Mouse (Mus musculus): ENCODE data around the gene Mmp7. TPM values are rescaled to one million over a fixed set of nuclear protein-coding genes. Genes with fewer than 3 reads are reported as not detected.

Gene Mmp7
- polyA plus RNA-seq, 1 experiment from 2014 or later, result not detected

DNA sequence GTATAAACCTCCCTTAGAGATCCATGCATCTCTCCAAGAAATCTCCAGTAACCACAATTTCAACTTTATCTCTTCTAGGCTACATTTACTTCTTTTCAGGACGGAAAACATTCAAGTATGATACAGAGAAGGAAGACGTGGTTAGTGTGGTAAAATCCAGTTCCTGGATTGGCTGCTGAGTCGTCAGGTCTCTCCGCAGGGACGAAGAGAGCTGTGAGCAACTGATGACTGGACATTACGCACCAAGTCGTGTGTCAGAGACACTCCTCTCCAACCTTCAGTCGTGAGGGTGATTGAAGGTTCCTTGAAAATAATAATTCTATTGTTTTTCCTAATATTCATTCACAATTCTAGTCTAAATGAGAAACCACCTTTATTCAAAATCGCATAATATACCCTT lies 18.9 kb upstream of the Mmp7 start:
- Histone ChIP-seq H3K9ac (replicated peaks; ENCODE audit: low read length) (no peak overlapping the region), H3K4me2 (ENCODE audit: low read length) (no peak overlapping the region), H3K27ac (replicated peaks; ENCODE audit: low read depth, low read length) (no peak overlapping the region), H3K9me3 (ENCODE audit: control insufficient read depth, low read length) (no peaks in the 10 kb centered on the region), H3K36me3 (ENCODE audit: control insufficient read depth, insufficient read depth, low read length) (no peaks in the 10 kb centered on the region), H3K4me1 (ENCODE audit: control insufficient read depth, insufficient read depth, low read length) (no peaks in the 10 kb centered on the region), H3K4me3 (replicated peaks; ENCODE audit: low read depth, low read length) (no peak overlapping the region), H3K27me3 (ENCODE audit: control insufficient read depth, insufficient read depth, low read length) (no peaks in the 10 kb centered on the region)
- DNase-seq (no peak), ATAC-seq (ENCODE audit: low FRiP score, low TSS enrichment) (no peak)
- WGBS, result 87% methylated on average over 9 of the region's 9 CpGs

DNA sequence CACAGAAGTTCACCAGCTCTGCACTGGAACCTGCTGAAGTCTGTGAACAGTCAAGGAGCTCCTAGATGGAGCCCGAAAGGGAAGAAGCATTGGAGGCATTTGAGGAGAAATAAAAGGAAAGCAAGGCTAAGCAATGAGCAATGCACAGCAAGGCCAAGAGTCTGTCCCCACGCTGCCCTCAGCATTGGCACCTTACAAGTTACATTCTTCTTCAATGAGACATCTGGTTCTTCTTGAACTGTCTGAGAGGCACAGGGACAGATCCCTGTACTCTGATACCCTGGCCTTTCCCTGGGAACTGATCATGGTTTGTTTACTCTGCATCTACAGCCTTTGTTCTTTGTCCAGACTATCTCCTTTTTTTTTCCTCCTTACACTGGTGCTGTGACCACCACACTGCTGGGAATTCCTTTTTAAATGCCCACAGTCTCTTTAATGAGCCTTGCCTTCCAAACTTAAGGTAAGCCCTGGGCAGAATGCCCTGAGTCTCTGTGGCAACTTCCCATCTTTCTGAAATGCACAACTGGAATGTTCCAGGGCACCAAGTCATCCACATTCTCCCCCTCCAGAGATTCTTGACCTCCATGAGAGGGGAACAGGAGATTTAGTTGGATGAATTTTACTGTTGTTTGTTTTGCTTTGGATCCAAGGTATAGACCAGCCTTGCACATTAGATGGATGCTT lies 13.6 kb upstream of the Mmp7 start:
- Histone ChIP-seq H3K4me1 (ENCODE audit: control insufficient read depth, insufficient read depth, low read length) (no peaks in the 10 kb centered on the region), H3K27me3 (ENCODE audit: control insufficient read depth, insufficient read depth, low read length) (no peaks in the 10 kb centered on the region), H3K36me3 (ENCODE audit: control insufficient read depth, insufficient read depth, low read length) (no peaks in the 10 kb centered on the region), H3K4me3 (replicated peaks; ENCODE audit: low read depth, low read length) (no peak overlapping the region), H3K9ac (replicated peaks; ENCODE audit: low read length) (no peak overlapping the region), H3K9me3 (ENCODE audit: control insufficient read depth, low read length) (no peaks in the 10 kb centered on the region), H3K4me2 (ENCODE audit: low read length) (no peak overlapping the region), H3K27ac (replicated peaks; ENCODE audit: low read depth, low read length) (no peak overlapping the region)
- DNase-seq (no peak), ATAC-seq (ENCODE audit: low FRiP score, low TSS enrichment) (no peak)
- WGBS, result 93% methylated on average over 2 of the region's 2 CpGs

DNA sequence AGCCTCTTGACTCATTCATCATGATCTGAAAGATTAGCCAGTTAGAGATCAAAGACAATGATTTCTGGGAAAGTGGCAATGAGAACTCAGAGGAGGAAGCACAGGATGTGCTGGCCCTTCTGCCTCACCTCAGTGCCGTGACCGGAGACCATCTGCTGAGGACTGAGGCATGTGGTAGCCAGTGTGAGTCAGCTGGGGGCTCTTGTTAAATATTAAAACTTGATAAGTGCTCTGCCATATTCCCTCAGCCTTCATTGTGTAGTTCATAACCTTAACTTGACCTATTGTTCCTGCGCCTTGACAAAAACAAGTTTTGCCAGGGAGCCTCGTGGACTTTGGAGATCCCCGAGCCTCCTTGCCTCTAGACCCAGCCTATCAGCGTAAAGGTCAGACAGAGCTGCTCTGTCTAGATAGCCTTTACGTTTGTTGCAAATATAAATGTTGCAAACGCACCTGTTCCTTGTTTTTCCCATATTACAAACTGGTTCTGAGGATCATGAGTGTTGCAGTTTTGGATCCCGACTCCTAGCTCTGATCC lies 9.7 kb upstream of the Mmp7 start:
- no peak overlapping the region for H3K4me2 ChIP-seq (ENCODE audit: low read length)
- no peaks in the 10 kb centered on the region for H3K9me3 ChIP-seq (ENCODE audit: control insufficient read depth, low read length)
- no peak overlapping the region for H3K27ac ChIP-seq (replicated peaks; ENCODE audit: low read depth, low read length)
- WGBS, result 89% methylated on average over 9 of the region's 9 CpGs
- H3K36me3 ChIP-seq (ENCODE audit: control insufficient read depth, insufficient read depth, low read length), result no peaks in the 10 kb centered on the region
- ATAC-seq (ENCODE audit: low FRiP score, low TSS enrichment), result no peak
- no peak for DNase-seq
- no peaks in the 10 kb centered on the region for H3K4me1 ChIP-seq (ENCODE audit: control insufficient read depth, insufficient read depth, low read length)
- H3K9ac ChIP-seq (replicated peaks; ENCODE audit: low read length), result no peak overlapping the region
- no peak overlapping the region for H3K4me3 ChIP-seq (replicated peaks; ENCODE audit: low read depth, low read length)
- no peaks in the 10 kb centered on the region for H3K27me3 ChIP-seq (ENCODE audit: control insufficient read depth, insufficient read depth, low read length)

DNA sequence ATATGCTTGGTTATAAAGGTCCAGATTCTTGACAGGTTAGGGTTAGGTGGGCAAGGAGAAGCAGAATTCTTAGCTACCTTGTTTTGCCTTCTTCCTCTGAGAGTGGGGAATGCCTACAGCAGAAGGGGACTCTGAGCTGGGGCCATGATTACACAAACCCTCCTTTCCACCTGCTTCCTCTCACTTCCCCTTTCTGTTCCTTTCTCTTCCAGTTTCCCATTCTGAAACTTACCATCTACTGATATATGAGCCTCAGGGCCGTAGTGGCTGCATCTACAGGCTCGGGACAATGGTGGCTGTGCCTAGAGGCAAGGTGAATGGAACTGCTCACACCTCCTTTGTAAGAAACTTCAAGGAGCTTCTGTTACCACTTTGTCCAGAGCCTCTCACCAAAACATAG lies 5.9 kb upstream of the Mmp7 start:
- no peak overlapping the region for H3K27ac ChIP-seq (replicated peaks; ENCODE audit: low read depth, low read length)
- 82% methylated on average over 2 of the region's 2 CpGs for WGBS
- no peak overlapping the region for H3K4me3 ChIP-seq (replicated peaks; ENCODE audit: low read depth, low read length)
- H3K9me3 ChIP-seq (ENCODE audit: control insufficient read depth, low read length), result no peaks in the 10 kb centered on the region
- no peak for ATAC-seq (ENCODE audit: low FRiP score, low TSS enrichment)
- DNase-seq, result no peak
- H3K9ac ChIP-seq (replicated peaks; ENCODE audit: low read length), result no peak overlapping the region
- H3K27me3 ChIP-seq (ENCODE audit: control insufficient read depth, insufficient read depth, low read length), result no peaks in the 10 kb centered on the region
- no peaks in the 10 kb centered on the region for H3K36me3 ChIP-seq (ENCODE audit: control insufficient read depth, insufficient read depth, low read length)
- no peak overlapping the region for H3K4me2 ChIP-seq (ENCODE audit: low read length)
- H3K4me1 ChIP-seq (ENCODE audit: control insufficient read depth, insufficient read depth, low read length), result no peaks in the 10 kb centered on the region

DNA sequence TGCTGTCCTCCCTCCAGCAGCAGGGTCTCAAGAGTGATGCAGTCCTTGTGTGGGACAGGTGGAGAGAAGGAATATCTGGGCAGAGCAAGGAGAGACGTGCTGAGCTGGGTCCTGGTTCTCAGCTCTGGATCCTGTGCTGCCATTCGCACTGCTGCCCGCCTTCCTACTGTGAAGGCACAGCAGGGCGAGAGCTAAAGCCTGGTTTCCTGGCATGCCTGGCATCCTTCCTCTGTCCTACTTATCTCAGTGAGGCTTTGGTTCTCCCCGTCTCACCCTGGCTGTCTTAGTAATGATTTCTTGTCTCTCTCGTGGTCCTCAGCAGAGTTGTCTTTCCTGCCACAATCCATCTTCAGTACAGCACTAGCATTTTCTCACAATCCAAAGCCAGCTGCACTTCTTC lies 2.1 kb upstream of the Mmp7 start:
- ATAC-seq (ENCODE audit: low FRiP score, low TSS enrichment), result no peak
- H3K27ac ChIP-seq (replicated peaks; ENCODE audit: low read depth, low read length), result no peak overlapping the region

DNA sequence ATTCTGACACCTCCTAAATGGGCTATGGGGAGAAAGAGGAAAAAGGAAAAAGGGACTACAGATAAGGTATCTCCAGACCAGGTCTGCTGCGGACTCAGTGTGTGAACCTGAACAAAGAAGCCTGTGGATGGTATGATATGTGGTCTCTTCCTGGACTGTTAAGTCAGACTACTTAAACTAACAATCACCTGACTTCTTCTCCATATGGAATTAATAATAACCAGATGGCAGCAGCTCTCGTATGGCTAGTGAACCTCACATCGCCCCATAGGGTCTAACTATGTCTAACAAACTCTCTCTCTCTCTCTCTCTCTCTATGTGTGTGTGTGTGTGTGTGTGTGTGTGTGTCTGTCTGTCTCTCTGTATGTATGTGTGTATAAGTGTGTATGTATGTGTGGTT lies 2.1 kb downstream of the Mmp7 start:
- Histone ChIP-seq H3K9me3 (ENCODE audit: control insufficient read depth, low read length) (no peaks in the 10 kb centered on the region), H3K4me1 (ENCODE audit: control insufficient read depth, insufficient read depth, low read length) (no peaks in the 10 kb centered on the region), H3K4me2 (ENCODE audit: low read length) (no peak overlapping the region), H3K4me3 (replicated peaks; ENCODE audit: low read depth, low read length) (no peak overlapping the region), H3K27ac (replicated peaks; ENCODE audit: low read depth, low read length) (no peak overlapping the region), H3K27me3 (ENCODE audit: control insufficient read depth, insufficient read depth, low read length) (no peaks in the 10 kb centered on the region), H3K36me3 (ENCODE audit: control insufficient read depth, insufficient read depth, low read length) (no peaks in the 10 kb centered on the region), H3K9ac (replicated peaks; ENCODE audit: low read length) (no peak overlapping the region)
- no peak for DNase-seq
- WGBS, result 96% methylated on average over 3 of the region's 3 CpGs
- ATAC-seq (ENCODE audit: low FRiP score, low TSS enrichment), result no peak

More for the DNA sequence above, 2.1 kb upstream of the Mmp7 start:
- Histone ChIP-seq H3K4me1 (ENCODE audit: control insufficient read depth, insufficient read depth, low read length) (no peaks in the 10 kb centered on the region), H3K27me3 (ENCODE audit: control insufficient read depth, insufficient read depth, low read length) (no peaks in the 10 kb centered on the region), H3K36me3 (ENCODE audit: control insufficient read depth, insufficient read depth, low read length) (no peaks in the 10 kb centered on the region), H3K9me3 (ENCODE audit: control insufficient read depth, low read length) (no peaks in the 10 kb centered on the region), H3K4me3 (replicated peaks; ENCODE audit: low read depth, low read length) (no peak overlapping the region), H3K9ac (replicated peaks; ENCODE audit: low read length) (no peak overlapping the region), H3K4me2 (ENCODE audit: low read length) (no peak overlapping the region)
- DNase-seq, result no peak
- 62% methylated on average over 6 of the region's 6 CpGs for WGBS

DNA sequence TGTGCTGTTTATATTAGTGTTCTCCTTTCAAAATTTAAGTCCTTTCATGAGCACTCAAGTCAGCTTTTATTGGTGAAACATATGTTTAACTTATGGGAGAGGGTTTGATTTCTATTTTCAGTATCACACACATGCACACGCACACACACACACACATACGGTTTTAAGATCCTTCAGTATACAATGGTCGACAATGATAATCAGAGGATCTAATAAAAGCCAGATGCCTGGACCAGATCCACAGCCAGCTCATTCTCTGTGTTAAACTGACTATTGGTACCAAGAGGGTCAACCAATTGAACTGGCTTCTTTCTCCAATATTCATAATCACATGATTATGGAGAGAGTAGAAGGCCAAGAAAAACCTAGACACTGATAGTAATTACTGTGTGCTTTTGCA lies 3.8 kb downstream of the Mmp7 start:
- WGBS, result 95% methylated on average over 3 of the region's 3 CpGs
- H3K27me3 ChIP-seq (ENCODE audit: control insufficient read depth, insufficient read depth, low read length), result no peaks in the 10 kb centered on the region
- no peaks in the 10 kb centered on the region for H3K9me3 ChIP-seq (ENCODE audit: control insufficient read depth, low read length)
- DNase-seq, result no peak
- H3K4me1 ChIP-seq (ENCODE audit: control insufficient read depth, insufficient read depth, low read length), result no peaks in the 10 kb centered on the region
- H3K4me3 ChIP-seq (replicated peaks; ENCODE audit: low read depth, low read length), result no peak overlapping the region
- H3K36me3 ChIP-seq (ENCODE audit: control insufficient read depth, insufficient read depth, low read length), result no peaks in the 10 kb centered on the region
- no peak for ATAC-seq (ENCODE audit: low FRiP score, low TSS enrichment)
- H3K4me2 ChIP-seq (ENCODE audit: low read length), result no peak overlapping the region
- no peak overlapping the region for H3K27ac ChIP-seq (replicated peaks; ENCODE audit: low read depth, low read length)
- H3K9ac ChIP-seq (replicated peaks; ENCODE audit: low read length), result no peak overlapping the region

DNA sequence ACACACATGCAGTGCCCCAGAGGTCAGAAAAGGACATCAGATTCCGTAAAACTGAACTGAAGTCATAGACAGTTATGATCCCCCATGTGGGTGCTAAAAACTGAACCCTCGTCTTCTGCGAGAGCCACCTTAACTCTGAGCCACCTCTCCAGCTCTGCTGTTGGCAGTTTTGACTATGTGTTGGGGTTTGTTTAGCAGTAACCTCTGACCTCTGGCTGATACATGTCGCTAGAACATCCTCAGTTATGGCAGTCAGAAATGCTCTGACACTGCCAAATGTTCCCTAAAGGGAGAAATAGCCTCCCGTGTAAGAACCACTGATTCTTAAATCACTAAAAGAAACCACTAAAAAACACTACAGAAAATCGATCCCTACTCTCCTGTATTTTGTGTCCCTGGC lies 16.8 kb downstream of the Mmp7 start:
- no peaks in the 10 kb centered on the region for H3K36me3 ChIP-seq (ENCODE audit: control insufficient read depth, insufficient read depth, low read length)
- H3K27me3 ChIP-seq (ENCODE audit: control insufficient read depth, insufficient read depth, low read length), result no peaks in the 10 kb centered on the region
- H3K4me3 ChIP-seq (replicated peaks; ENCODE audit: low read depth, low read length), result no peak overlapping the region
- DNase-seq (no peak), ATAC-seq (ENCODE audit: low FRiP score, low TSS enrichment) (no peak)
- no peak overlapping the region for H3K4me2 ChIP-seq (ENCODE audit: low read length)
- H3K4me1 ChIP-seq (ENCODE audit: control insufficient read depth, insufficient read depth, low read length), result no peaks in the 10 kb centered on the region
- 82% methylated on average over 6 of the region's 6 CpGs for WGBS
- no peaks in the 10 kb centered on the region for H3K9me3 ChIP-seq (ENCODE audit: control insufficient read depth, low read length)
- H3K9ac ChIP-seq (replicated peaks; ENCODE audit: low read length), result no peak overlapping the region
- no peak overlapping the region for H3K27ac ChIP-seq (replicated peaks; ENCODE audit: low read depth, low read length)

DNA sequence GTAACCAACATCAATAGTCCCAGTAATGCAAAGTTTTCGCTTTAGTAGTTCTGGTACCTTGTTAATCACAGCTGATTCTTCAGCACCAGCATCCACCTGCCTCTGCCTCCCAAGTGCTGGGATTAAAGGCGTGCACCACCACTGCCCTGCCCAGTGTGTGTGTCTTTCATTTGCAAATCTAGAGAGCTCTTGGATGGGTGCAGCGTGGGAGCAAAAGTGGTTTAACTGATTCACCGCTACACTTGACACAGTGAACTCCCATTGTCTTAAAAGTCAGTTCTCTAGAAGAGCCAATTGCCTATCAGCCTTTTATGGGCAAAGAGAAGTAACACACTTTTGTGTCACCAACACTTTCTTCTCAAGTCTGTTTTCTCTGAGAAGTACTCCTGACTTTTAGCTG lies 19.3 kb downstream of the Mmp7 start:
- Histone ChIP-seq H3K4me1 (ENCODE audit: control insufficient read depth, insufficient read depth, low read length) (no peaks in the 10 kb centered on the region), H3K36me3 (ENCODE audit: control insufficient read depth, insufficient read depth, low read length) (no peaks in the 10 kb centered on the region), H3K27me3 (ENCODE audit: control insufficient read depth, insufficient read depth, low read length) (no peaks in the 10 kb centered on the region), H3K9ac (replicated peaks; ENCODE audit: low read length) (no peak overlapping the region), H3K9me3 (ENCODE audit: control insufficient read depth, low read length) (no peaks in the 10 kb centered on the region), H3K27ac (replicated peaks; ENCODE audit: low read depth, low read length) (no peak overlapping the region), H3K4me2 (ENCODE audit: low read length) (no peak overlapping the region), H3K4me3 (replicated peaks; ENCODE audit: low read depth, low read length) (no peak overlapping the region)
- ATAC-seq (ENCODE audit: low FRiP score, low TSS enrichment), result no peak
- WGBS, result 70% methylated on average over 4 of the region's 4 CpGs
- DNase-seq, result no peak
